Mouse (Mus musculus): ENCODE measurements around the gene Gnmt.

Gene Gnmt

DNA sequence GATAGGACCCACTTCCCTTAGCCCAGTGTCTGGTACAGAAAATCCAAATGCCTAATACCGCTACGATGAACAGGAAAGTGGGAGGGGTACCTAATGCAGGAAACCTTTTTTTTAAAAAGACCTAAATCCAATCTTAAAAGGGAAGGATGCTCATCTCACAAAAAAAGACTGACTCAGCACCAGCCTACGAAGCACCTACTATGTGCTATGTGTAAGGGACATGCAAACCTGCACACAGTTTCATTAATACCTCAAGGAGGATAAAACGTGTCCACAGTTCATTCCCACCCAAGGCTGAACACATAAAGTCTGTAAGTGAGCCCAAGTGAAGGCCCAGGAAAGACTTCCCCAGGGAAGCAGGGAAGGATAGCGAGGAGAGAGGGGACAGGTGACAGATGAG, 26.5 kb downstream of the Gnmt start:
- no peak for DNase-seq (ENCODE audit: low spot score)

DNA sequence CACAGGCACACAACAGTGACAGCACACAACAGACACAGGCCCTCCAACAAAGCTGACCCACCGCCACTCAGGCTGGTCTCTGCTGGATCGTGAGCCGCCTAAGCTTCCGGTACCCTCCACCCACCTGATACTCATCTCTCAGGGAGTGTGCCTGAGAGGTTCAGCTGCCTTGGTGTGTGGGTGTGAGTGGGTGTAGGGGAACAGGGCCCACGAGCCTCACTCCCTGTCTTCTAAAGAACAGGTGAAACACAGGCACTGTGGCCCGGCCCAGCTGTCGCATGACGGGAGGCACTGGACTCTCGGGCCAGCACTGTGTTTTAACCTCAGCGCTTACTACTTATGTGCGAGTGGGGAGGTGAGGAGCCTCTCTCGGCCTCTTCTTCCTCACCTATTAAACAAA, 26.9 kb downstream of the Gnmt start:
- DNase-seq (ENCODE audit: low spot score): no peak

DNA sequence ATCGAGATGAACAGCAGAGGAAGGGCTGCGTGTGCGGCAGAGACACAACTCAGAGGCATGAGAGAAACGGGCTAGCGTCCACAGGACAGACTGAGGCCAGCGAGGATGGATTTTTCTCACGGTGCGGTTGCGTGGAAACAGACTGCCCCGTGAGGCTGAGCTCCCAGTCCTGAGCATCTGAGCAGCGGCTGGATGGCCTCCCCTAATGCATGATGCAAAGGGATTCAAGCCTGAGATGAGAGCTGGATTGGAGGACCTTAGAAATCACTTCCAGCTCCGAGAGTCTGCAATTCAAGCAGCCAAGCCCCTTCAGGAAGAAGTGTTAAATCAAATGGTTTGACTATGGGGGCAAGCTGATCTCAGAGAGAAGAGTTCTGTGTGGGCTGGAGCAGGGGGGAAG, 27.5 kb downstream of the Gnmt start:
- no peak for DNase-seq (ENCODE audit: low spot score)

DNA sequence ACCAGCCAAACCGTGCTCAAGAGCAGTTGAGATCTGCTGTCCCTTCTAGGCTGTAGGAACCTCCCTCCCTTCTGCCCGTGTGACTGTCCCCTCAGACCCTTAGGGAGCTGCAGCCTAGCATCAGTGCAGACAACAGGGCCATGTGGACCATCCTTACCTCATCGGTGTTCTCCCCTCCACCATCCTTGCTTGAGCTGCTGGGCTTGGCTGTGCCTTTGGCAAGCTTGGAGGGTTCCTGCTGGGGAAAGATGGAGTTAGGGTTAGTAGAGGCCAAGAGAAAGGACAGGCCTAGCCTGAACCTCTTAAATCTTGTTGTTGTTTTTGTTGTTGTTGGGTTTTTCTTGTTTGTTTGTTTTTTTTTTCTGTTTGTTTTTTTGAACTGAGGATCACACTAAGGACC, 29.1 kb downstream of the Gnmt start:
- DNase-seq (ENCODE audit: low spot score): no peak

DNA sequence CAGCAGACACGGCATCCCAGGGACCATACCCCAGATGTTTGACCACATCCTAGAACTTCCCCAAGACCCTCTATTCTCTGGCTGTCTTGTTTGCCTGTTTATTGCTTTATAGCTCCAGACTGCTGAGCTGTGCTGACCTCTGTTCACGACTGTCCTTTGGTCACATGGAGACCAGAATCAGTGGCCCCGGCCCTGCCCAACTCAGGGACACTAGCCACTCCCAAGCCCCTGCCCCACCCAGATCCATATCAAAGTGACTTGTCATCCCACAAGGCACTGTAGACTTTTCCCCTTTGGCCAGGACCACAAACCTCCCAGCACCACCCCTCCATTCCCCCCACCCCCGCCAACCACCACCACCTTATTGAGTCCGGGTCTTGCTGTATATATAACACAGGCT, 29.7 kb downstream of the Gnmt start:
- DNase-seq (ENCODE audit: low spot score): no peak

DNA sequence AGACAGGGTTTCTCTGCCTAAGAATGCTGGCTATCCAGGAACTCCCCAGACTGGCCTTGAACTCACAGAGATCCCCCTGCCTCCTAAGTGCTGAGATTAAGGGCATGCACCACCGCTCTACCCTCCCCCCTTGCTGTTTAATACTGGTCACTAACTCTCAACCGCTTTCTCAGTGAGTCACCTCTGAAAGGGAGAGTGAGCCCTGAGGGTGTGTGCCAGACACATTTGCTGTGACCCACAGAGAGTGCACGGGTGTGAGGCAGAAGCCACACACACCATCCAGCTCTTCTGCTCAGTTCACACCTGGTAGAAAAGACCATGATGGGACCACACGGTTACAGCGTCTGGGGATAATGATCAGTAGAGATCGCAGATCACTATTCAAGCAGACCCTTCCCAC, 30.5 kb downstream of the Gnmt start:
- DNase-seq (ENCODE audit: low spot score): no peak

DNA sequence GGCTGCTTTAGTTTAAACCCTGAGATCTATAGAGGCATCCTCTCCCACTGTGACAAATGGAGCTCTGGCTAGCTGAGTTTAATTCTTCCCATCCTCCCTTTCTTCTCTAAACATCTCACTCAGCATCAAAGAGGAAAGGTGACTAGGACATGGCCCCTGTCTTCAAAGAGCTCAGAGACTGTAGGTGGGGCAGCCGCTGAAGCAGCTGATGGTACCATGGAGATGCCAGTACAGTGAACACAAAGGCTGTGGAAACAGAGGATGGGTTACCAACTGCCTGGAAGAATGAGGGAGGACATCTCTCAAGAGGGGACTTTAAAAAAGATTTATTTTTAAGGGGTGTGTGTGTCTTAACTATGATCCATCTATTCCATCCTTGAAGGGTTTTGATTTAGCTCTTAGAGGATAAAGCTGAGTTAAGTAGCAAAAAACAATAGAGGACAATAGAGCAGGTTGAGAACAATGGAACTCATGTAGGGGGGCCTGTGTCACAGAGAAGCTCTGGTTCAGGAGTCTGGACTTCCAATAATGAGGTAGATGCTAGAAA, 34.4 kb downstream of the Gnmt start:
- DNase-seq (ENCODE audit: low spot score): no peak

DNA sequence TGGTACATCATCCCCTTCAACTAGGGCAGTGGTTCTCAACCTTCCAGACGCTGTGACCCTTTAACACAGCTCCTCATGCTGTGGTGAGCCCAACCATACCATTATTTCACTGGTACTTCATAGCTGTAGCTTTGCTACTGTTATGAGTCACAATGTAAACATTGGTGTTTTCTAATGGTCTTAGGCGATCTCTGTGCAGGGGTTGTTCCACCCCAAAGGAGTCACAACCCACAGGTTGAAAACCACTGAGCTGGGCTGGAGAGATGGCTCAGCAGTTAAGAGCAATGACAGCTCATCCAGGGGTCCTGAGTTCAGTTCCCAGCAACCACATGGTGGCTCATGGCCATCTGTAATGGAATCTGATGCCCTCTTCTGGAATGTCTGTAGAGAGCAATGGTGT, 37.6 kb downstream of the Gnmt start:
- no peak for DNase-seq (ENCODE audit: low spot score)

DNA sequence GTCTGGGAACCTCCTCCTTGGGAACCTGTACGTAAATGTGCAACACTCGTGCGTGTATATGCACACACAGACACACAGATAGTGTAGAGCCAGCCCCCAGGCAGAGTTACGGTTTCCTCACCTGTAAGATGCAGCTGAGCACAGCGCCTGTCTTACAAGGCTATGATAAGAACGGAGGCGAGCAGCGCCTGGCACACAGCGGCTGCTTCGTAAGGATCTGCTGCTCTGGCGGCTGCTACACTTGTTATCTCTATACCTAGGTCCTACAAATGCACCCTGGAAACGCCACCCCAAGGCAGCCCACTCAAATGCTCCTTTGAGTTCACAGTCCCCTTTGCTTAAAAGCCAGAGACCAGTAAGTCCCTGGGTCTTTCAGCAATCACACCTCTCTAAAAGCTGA, 38.3 kb downstream of the Gnmt start:
- no peak for DNase-seq (ENCODE audit: low spot score)

DNA sequence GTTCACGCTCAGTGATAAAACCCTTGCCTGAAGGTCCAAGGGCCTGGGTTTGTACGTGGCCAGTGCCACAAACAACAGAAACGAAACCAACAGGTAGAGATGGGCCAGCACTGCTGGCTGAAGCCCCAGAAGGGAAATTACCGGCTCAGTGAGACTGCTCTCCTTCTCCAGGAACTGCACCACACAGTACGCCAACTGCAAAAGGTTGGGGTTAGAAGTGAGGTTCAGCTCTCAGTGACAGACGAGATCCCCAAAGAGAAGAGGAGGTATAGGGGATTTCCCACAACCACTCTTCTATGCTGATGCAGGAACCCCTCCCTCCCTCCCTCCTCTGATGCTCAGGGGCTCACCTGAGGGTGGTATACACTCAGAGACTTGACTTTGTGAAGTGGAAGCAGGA, 43.1 kb downstream of the Gnmt start:
- DNase-seq (ENCODE audit: low spot score): no peak

DNA sequence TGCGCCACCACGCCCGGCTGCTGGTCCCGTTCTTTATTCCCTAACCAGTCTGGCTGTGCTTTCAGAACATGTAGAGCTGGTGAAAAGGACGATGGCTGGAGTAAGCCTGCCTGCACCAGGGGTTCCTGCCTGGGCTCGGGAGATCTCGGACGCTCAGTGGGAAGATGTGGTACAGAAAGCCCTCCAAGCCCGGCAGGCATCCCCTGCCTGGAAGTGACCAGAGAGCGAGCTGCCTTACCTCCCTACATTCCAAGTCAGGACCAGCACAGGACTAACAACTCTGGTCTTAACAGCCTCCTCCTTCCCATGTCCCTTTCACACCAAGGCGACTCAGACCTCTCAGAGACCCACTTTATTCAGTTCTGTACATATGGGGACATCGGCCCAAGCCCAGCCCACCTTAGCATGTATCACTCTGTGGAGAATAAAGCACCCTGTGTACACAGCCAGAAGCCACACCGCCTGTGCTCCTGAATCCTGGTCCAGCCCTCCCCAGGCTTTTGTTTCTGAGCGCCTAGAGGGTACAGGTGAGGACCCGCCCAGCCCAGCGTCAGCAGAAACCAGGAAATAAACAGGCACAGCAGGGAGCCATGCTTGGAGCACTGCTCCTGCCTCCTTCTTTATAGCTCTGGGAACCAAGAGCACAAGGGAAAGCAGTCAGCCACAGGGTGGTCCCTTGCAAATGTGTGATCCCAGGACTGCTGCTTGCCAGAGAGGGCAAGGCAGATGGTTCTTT, 46.1 kb downstream of the Gnmt start:
- no peak for DNase-seq (ENCODE audit: low spot score)

DNA sequence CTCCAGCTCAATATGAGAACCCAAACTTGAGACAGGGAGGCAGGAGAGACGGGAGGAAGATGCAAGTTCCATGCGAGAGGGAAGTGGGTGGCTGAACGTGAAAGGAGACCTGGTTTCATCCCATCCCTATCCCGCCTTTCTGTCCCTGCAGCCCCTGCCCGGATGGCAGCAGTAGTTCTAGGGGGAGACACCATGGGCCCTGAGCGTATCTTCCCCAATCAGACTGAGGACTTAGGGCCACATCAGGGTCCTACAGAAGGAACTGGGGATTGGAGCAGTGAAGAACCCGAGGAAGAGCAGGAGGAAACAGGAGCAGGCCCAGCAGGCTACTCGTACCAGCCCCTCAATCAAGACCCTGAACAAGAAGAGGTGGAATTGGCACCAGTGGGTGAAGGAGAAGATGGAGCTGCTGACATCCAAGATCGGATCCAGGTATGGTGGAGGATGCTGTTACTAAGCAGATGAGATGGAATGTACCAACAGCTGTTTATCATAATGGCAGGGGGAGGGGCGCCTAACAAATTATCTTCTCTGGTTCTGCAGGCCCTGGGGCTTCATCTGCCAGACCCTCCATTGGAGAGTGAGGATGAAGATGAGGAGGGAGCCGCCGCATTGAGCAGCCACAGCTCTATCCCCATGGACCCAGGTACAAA, 47.4 kb downstream of the Gnmt start:
- DNase-seq (ENCODE audit: low spot score): no peak

DNA sequence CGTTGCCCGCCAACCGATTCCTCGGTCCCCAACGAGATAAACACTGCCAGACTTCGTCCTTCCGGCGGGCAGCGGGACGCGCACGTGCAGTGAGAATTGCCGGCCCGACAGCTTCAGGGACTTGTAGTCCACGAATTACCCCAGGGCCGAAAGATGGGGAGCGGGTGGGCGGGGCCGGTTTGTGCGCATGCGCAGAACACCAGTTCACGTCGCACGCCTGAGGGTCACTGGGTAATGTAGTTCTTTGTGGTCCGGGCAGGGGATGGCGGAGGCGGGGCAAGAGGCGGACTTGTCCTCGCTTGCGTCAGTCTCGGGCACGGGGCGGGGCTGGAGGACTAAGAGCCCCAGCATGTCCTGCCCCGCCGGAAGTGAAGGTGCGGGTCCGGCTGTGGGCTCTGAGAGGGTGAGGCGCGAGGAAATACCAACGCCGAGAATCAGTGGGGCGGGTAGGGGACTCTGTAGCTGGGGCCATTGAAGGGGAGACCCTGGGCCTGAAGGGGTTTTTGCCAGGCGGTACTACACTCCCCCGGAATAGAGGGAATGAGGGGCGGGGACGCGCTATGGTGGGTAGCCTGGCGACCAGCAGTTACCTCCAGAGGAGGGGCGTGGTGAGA, 48.1 kb downstream of the Gnmt start, which contains the start of gene Klhdc3:
Gene Klhdc3, minus strand, starts transcription at position 155 of the 614 bp plus-strand sequence.
- DNase-seq (ENCODE audit: low spot score): peak; percentile 98

DNA sequence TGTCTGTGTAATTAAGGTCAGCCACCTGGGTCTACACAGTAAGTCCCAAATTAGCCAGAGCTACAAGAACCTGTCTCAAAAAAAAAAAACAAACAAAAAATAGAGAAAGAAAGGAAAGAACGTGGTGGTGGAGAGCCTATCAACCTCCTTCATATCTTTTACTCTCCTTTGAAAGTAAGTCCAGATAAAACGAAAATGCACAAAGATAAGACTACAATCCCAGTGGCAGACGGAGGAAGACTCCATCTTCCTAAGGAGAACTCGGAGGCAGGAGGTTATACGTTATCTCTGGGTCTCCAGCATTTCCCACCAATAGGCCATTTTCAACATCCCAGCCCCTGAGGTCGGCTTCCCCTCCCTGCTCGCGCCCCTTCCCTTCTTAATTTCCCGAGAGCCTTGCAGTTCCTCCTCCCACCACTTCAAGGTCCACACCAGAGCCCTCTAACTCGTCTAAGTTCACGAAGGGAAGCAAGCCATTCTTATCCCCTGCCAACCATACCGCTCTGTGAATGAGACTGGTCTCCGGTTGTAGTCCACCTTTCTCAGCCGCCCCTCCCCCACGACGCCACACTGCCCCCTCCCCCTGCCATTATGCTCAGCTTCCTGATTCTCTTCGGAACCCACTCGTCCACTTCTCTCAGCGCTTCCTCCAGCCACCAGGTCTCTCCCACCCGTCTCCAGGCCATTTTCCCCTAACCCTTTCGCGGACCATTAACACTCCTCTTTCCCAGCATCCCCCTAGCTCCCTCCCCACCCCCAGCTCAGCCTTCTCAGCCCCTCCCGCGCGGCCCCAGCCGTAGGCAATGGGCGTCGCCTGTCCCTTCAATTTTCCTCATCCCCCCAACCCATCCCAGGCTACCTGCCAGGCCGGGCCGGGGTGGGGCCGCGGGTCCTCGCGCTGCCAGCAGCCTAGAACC, 48.9 kb downstream of the Gnmt start:
- no peak for DNase-seq (ENCODE audit: low spot score)

DNA sequence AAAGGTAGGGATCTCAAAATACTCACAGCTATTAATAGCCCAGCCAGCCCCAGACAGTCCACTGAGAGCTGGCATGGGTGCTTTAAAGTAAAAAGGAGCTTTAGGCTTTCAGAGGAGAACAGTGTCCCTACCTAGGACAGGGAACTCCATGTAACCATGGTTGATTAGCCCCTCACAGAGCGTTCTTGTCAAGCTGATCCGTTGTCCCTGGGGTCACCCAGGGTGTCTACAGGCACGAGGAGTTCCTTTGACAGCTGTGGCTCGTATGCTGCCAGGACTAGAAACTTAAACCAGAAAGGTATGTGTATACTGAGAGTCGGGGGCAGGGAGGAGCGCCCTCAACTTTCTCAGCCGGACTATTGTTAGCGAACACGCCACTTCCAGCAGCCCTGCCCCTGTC, 50.1 kb downstream of the Gnmt start:
- no peak for DNase-seq (ENCODE audit: low spot score)

DNA sequence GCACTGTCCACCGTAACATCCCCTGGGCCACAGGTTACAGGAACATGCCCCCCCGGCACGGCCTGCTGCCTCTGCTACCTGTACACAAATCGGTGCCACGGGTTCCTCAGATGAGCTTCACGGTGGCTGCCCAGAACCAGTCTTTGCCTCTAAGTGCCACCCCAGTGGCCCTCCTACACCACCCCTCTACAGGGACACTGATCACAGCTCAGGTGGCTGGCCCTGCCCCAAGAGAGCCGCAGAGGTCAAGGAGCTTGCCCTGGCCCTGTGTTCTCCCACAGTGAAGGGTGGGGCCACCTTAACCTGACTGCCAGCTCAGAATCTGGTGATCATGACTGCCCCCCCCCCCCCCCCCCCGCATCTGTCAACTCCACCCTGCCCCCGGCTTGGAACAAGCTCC, 50.6 kb downstream of the Gnmt start, which contains the start of gene Mea1:
Gene Mea1, plus strand, starts transcription at position 378 of the 400 bp plus-strand sequence.
- DNase-seq (ENCODE audit: low spot score): no peak

Data from ovary, adult 18-20 months (tissue).